Mouse (Mus musculus) right cerebral cortex, postnatal 10 days (tissue): Measurements from ENCODE around the gene Clba1.
A peak's percentile ranks its signal among the peaks of the same experiment; 100 is the strongest.

Source experiments
- DNase-seq, 2 experiments: peaks; one replicate each; pipeline ENCODE4 v3.0.0; 2021; ENCODE audit warnings: low spot score in 2 of 2

Clba1 gene

GRCm38 (mm10) chr12:112794998-112795397 is 13.7 kb upstream of the Clba1 start:
- DNase-seq: no peak

- no peak for DNase-seq
These were observed 13.2 kb upstream of the Clba1 start for GRCm38 (mm10) chr12:112795466-112796104.

DNA sequence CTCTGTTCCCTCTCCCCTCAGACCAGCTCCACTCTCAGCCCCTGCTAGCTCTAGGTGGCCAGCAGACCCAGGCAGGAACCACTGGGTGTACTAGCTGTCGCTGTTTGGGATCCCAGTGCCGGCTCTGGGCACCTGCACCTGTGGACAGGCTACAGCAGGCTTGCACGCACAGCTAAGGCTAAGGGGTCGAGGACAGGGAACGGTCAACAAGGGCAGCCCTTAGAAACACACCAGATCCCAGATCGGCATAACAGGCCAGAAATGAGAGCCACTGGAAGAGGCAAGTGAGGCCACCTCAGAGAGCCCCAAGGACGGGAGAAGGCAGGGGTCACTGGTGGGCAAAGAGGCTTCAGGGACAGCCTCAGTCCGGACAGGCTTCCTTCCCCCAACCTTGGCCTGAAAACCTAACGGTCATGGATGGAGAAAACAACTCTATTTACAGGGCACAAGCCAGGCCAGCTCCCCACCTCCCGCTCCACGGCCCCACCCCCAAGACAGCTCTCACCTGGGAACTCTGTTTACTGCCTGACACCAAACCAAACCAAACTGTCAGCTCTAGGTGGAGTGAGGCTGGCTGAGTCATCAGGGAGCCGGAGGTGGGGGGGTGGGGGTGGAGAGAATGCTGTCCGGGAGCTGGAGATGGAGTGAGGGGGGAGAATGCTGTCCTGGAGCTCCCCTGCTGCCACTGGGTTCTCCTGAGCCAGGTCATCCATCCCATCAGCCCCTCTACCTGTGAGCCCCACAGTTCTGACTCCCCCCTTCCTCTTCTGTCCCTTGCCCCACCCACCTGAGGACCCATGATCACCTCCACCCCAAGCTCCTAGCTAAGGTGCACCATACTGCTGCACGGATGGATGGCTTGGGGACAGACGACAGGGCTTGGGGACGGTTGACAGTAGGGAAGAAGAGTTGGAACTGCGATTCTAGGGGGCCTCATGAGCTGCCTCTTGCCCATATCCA is 11.9 kb upstream of the Clba1 start:
- no peak for DNase-seq

DNA sequence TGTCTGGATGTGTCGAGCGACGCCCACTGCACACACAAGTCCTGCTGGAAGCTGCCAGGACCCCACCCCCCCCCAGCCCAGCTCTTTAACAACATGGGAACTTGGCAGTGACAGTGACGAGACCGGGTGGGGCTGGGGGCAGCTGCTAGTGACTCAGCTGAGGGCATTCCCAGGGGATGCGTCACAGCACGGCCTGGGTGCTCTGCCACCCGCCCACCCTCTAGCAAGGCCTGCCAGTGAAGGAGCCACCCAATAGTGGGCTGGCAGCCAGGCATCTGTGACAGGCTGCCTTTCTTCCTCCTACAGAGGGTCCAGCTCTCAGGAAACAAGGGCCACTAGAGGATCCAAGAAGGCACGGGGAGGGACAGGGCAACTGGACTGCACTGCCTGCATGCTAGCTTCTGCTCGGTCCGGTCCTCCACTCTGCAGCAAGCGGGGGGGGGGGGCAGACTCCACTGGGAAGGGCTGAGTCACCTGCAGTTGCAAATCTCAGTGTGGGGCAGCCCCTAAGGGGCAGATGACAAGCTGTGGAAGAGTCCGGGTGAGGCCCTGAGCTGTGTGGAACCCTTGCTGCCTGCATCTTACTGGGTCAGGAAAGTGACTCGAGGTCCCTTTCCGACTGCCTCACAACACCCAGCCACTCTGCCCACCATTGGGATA is 10.9 kb upstream of the Clba1 start:
- DNase-seq: peak; percentile 81 to 84

DNA sequence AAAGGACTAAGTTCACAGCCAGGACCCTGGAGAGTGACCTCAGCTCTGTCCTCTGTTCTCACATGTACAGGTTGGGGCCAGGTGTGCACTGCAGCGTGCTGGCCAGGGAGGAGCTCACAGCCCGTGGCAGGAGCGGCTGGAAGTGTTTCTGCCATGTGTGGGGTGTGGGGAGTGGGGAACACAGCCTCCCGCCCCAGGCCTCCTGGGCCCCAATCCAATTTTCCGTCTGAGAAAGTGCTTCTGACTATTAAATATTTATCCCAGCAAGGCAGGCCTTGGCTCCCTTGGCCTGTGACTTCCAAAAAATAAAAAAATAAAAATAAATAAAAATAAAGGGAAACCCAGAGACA is 10.4 kb upstream of the Clba1 start:
- DNase-seq: no peak

GRCm38 (mm10) chr12:112798716-112799115 is 10.0 kb upstream of the Clba1 start:
- DNase-seq: no peak

DNA sequence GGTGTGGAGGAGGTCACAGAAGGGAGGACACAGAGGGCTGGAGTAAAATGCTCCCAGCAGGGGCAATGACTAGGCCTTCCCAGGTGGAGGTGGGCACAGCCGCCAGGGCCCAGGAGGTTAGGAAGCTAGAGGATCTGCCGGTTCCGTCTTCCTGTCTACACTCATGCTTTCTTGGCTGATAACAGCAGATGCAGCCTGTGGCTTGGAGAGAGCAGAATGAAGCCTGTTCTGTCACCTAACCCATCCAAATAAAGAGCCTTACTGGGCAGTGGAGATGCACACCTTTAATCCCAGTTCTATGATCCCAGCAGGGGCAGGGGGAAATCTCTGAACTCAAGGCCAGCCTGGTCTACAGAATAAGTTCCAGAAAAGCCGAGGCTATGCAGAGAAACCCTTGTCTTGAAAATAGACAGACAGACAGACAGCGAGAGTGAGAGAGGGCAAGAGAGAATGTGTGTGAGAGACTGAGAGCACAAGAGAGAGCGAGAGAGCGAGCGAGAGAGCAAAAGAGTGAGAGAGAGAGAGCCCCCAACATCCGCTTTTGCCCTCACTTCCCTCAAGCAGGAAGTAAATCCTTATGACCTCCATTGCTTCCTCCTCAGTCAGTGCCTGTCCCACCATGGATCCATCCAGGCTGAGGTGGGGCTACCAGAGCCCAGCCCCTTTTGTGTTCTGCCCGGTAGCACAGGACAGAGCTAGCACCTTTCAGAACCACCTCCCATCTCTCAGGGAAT is 9.3 kb upstream of the Clba1 start:
- DNase-seq: no peak

GRCm38 (mm10) chr12:112800476-112800875 is 8.3 kb upstream of the Clba1 start:
- DNase-seq: peak; percentile 62 to 78

- DNase-seq: peak; percentile 64 to 65
These were observed 6.6 kb upstream of the Clba1 start, which contains the start of gene Ahnak2 for GRCm38 (mm10) chr12:112801864-112802846. Gene Ahnak2 (minus strand): TSS chr12:112802657.

DNA sequence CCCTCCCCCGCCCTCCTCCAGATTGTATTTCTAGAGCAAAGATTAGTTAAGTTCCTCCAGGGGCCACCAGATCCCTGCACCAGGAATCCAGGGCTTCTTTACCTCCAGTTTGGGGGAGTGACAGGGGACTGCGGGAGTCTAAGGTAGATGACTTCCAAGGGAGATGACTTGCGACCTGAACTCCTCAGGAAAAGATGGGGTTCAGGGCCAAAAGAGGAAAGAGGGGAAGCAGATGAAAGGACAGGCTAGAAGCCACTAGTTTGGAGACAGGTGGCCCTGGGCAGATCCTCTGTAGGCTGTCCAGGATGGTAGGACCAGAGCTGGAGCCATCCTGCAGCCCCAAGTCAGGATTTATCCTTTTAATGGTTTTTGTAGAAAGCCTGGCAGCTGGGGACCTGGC is 5.8 kb upstream of the Clba1 start:
- DNase-seq: no peak

GRCm38 (mm10) chr12:112804046-112804445 is 4.7 kb upstream of the Clba1 start:
- DNase-seq: no peak

DNA sequence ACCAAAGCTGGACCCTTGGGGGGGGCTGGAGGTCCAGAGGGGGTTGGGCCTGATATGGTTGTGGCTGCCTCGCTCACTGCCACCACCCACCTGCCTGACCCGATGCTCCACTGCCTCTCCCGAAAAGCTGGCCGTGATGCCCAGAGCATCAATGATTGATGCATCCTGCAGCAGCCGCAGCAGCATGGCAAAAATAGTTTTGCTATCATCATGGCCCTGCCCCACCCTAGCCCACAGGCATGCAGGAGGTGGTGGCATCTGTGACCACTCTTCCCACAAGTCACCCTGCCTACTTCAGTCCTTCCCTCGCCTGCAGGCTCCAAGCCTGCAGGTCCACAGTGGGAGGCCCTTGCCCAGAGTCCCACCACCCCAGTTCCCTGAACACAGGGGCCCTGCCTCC is 2.7 kb upstream of the Clba1 start:
- DNase-seq: no peak

GRCm38 (mm10) chr12:112807796-112808195 is 941 bp upstream of the Clba1 start:
- DNase-seq: no peak

DNA sequence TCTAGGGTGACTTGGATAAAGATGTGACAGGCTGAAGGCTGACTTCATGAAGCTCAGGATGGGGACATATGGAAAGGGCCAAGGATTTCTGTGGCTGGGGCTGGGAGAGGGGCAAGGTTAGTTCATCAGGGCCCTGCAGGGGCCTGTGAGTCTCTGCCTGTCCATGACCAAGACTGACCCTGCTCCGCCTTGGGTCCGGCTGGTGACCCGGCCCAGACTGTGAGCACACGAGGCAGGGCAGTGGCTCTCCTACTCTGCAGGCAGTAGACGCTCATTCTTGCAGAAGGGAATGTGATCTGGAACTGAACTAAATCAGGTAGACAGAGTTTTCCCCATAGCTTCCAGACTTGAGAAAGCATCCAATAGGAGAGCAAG is 538 bp upstream of the Clba1 start:
- no peak for DNase-seq

DNA sequence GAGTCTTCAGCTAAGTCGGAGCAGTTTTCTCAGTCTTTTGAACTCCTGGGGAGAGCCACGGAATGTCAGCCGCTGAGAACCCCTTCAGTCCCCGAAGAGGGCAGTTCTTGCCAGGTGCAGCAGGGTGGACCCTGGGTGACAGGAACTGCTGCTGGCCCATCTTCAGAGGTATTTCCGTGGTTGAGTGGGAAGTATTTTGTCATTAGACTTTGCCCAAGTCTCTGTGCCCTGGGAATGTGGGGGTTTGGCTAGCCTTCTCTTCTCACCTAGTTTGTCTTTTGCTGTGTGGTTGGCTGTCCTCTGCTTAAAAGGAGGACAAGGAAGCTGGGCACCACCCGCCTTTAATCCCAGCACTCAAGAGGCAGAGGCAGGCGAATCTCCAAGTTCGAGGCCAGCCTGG is 904 bp downstream of the Clba1 start:
- no peak for DNase-seq

- DNase-seq: no peak
These were observed 1.6 kb downstream of the Clba1 start for GRCm38 (mm10) chr12:112810092-112810885.

DNA sequence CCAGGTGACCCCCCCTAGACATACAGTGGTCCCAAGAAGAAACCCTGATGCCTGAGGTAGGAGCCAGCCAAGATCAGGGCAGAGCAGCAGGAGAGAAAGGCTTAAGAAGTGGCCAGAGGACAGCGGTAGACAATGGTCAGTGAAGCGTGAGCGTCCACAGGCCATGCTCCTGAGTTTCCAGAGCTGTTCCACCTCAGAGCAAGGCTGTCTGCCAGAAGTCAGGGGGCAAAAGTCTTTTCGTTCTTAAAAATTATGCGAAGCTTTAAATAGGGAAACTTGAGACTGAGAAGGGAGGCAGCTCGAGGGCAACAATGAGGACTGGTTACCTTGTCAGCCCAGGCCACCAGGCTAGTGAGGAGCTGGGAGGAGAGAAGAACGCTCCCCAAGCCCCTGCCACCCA is 4.6 kb downstream of the Clba1 start:
- DNase-seq: no peak

DNA sequence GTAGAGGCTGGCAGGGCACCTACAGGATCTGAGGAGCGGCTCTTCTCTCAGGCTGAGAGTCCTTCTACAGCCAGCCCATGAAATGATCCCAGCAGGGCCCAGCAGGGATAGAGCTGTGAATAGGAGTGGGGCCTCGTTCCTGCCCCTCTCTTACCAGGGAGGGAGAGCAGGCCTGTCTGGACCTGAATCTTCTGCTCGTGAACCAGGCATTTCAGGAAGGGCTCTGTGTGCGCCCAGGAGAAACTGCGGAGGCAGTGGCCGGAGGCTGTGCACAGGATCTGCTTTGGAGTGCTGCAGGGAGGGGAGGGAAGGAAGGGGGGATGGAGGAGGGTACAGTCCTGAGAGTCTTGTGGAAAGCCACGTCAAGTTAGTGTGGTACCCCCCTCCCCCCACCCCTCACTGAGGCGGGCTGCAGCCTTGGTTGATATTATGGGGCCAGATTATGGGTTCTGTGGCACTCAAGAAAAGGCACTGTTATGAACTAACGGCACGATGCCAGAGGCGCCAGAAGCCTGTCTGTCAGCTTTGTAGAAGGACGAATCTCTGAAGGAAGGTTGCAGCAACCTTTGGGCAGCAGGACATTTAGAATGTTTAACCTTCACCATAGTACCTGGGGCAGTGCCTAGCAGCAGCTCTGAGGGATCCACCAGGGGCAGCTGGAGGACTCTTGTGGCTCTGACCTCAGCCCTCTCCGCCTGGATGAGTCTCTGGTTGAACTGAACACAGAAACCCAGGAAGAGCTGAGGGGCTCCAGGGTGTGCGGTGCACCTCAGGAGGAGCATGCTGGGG is 6.1 kb downstream of the Clba1 start:
- no peak for DNase-seq

GRCm38 (mm10) chr12:112816294-112816693 is 7.6 kb downstream of the Clba1 start:
- peak in 1 of 2 experiments; percentile 72 for DNase-seq
